Mouse (Mus musculus): Measurements from ENCODE around the gene Snca. TPM values are rescaled to one million over a fixed set of nuclear protein-coding genes. Genes with fewer than 3 reads are reported as not detected.

Snca gene
- polyA plus RNA-seq (2017; shearing (Covaris generic)), result 2.8 TPM

DNA sequence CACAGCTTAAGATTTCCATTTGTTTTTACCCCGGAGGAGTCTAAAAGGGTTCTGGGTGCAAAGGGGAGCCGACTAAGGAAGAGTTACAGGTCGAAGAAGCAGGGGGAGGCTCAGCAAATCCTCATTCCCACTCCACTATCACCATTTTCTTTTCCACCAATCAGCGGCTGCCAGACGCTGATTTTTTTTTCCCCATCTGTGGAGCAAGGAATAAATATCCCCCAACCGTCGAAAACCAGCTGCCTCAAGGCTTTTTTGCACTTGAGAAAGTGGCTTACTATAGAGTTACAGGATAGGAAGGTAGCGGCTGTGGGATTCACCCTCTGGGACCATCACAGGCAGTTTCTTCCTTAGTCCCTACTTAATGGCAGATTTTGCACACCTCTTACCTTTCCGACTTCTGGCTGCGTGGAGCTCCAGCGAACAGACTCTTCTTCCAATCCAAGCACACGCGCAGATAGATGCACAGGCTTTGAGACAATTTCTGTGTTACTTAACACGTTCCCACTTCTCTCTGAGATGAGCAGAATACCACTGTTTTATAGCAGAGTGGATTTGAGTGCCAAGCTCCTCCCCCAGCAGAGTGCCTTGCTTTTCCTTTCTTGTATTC, at the start of gene Snca:
Snca (minus strand) TSS at position 574 of the 610 bp plus-strand sequence.

Other genes with a start within 250 kb of the Snca start
- gene Mmrn1, start 95.1 kb upstream of the Snca start, polyA plus RNA-seq (2017; shearing (Covaris generic)), result not detected

Data from activated CD4-positive, CD25-positive, alpha-beta regulatory T cell, adult 9 weeks (primary cell).